Mouse (Mus musculus) mouse trophoblast stem cell (cell line): ENCODE results near the gene Ifitm3.
"Not testable (repeated sequence)": the region's sequence is repeated elsewhere in the genome, so short reads cannot be mapped to it uniquely, and the experiment has no call there.

Source experiments
- in situ Hi-C, 2 experiments: fragments of 300-500 bp; cut with MseI, MboI; formaldehyde crosslinking; loops; 2 replicates in 1 of 2; 3 replicates in 1 of 2; pipeline ENCODE4 v1.15.1; 2025

Ifitm3 gene

DNA sequence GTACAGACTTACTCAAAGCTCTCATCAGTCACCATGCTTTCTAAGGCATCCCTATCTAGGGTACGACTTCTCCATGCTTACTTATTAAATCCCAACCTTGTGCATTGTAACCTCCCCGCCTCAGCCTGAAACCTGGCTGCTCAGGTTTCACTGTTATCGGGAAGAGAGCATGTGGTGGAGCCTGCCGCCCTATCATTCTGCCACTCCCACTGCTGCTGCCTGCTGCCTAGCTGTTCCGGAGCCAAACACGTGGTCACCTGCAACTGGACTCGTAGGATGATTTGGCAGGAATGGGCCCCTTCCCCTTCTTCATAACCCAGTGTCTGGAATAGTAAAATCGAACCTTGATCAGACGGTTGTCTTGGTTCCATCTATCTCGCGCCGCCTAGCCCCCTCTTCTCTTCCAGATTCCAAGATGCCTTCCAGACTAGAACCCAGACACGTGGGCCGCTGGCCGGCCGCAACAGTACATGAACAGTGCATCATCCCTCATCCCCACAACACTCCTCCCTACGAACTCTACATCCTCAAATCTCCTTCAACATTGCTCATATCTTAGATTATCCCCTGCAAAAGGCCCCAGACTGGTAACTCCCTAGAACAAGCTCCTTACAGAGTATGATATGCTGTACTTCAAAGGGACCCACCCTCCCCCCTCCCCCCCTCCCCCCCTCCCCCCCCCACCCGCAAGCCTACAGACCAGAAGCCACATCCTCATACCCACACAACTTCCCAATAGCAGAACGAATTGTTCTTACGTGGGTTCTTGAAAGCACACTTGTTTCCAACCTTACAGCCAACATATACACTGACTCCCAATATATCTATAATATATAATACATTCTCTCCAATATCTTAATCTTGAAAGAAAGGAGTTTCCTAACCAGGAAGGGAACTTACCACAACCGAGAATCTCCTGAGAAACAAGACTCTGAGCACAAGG lies 27.8 kb upstream of the Ifitm3 start:
- in situ Hi-C loops: no loop called here

GRCm38 (mm10) chr7:141036624-141037023 lies 26.1 kb upstream of the Ifitm3 start:
- in situ Hi-C loops: not testable (repeated sequence)

DNA sequence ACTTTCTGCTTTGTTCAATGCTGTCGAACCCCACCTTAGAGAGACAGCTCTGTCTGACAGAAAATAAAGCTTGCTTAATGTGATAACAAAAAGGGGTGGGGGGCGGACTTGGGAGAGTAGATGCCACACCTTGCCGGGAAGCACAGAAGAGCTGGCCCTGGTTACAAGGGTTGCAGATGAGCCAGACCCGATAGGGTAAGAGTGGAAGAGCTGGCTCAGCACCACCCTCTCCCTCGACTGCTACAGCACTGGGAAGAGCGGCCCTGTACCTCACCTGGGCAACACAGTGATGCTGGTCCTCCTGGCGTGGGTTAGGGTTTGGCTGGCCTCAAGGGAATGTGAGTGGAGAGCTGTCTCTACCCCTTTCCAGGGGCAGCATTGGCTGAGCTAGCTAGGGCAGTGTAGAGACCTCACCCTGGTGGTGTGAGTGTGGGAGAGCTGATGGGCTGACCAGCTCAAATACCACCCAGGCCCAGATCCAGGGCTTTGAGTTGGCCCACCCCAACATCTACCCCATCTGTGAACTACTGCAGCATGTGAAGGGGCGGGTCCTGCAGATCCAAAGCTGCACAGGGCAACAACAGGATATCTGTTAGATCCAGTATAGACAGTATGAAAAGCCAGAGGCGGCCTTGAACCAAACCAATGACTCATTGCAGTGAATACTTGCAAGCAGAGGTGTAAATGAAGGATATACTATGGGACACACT lies 22.0 kb upstream of the Ifitm3 start:
- in situ Hi-C loops: no loop called here

DNA sequence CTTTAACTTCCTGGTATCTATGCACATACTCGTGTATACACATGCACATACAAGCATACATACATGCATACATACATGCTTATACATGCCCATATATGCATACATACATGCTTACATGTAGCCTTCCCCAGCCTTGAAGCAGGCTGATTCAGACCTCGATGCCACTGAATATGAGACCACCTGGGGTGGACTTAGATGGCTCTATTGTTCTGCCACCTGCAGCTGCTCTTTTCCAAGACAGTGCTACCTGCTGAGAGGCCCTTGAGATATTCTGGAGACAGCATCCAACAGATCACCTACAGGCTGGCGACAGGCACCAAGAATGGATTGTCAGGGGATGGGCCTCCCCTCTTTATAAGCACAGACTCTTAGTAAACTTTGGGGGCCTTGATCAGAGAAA lies 19.8 kb upstream of the Ifitm3 start:
- in situ Hi-C loops: no loop called here

- in situ Hi-C loops: no loop called here
These were observed 18.3 kb upstream of the Ifitm3 start, which contains the start of gene Gm17387 for GRCm38 (mm10) chr7:141028831-141029230. Gene Gm17387, plus strand, starts transcription at chr7:141029131.

DNA sequence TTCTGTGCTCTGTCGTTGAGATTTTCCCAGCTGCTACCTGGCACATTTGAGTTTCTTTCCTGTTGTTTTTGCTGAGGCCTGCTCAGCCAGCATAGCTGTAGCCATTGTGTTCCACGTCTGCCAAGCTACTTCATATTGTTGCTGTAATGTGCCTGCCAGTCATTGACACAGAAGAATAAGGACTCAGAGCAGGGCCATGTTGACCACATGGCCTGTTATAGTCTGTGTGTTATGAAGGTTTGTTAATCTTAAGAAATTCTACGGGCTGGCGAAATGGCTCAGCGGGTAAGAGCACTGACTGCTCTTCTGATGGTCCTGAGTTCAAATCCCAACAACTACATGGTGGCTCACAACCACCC lies 16.1 kb upstream of the Ifitm3 start:
- in situ Hi-C loops: no loop called here

GRCm38 (mm10) chr7:141026097-141026739 lies 15.6 kb upstream of the Ifitm3 start:
- in situ Hi-C loops: no loop called here

DNA sequence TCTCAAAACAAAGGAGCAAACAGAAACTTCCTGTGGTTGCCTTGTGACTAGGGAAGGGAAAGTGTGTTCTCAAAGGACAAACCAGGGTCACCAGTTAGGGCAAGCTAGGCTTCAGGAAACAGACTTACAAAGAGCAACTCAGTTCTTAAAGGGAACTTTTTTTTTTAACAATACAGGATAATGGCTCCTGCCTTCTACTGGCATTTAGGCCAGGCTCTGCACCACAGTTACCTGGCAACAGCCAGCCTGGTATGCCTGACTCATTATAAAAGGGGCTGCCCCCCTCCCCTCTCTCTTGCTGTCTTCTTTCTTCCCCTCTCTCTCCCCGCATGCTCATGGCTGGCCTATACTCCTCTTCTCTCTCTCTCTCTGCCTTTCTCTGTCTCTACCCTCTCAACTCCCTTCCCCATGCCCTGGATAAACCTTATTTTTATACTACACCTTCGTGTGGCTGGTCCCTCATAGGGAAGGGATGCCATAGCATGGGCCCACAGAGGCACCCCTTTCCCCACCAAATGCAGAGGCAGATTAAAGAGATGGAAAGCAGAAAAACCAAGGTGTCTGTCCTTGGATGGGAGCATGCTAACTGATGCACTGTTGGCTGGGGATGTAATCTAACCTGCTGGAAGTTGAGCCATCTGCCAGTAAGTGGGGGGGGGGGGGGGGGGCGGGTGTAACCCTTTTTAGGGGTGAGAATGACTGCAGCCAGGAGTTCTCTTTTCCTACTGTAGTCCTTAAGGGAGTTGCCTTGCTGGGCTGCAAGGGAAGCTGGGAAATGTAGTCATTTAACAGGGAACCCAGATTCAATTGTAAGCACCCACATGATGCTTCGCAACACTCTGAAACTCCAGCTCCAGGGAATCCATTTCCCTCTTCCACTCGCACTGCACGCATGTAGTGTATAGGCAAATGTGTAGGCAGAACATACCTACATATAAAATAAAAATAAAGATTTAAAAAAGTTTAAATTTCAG lies 14.6 kb upstream of the Ifitm3 start:
- in situ Hi-C loops: no loop called here

GRCm38 (mm10) chr7:141021489-141022449 lies 11.2 kb upstream of the Ifitm3 start:
- in situ Hi-C loops: no loop called here

DNA sequence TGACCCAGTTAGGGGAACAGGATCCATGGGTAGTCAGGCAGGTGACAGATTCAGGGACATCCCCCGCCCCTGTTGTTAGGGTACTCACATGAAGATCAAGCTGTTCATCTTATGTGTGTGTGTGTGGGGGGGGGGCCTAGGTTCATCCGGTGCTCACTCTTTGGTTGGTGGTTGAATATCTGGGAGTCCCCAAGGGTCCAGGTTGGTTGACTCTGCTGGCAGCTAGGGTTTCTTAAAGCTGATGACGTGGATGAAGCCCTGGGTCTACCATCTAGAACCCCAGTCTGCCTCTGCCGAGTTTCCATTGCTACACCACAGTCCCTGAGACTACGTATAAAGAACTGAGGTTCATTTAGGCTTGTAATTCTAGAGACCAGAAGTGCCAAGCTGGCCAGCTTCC lies 8.5 kb upstream of the Ifitm3 start:
- in situ Hi-C loops: no loop called here

DNA sequence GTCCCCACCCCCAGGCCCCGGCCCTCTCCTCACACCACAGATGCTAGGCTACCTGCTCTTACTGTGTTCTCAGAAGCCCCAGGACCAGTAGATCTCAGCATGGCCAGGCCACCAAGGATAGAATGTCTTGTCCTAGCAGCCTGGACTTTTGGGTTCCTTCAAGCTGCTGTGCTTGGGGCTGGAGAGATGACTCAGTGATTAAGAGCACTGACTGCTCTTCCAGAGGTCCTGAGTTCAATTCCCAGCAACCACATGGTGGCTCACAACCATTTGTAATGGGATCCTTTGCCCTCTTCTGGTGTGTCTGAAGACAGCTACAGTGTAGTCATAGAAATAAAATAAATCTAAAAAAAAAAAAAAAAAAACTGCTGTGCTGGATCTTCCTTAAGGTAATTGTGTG lies 7.3 kb upstream of the Ifitm3 start, which contains the start of gene Ifitm6:
Gene Ifitm6 (minus strand): TSS at position 101 of the 400 bp plus-strand sequence.
- in situ Hi-C loops: not testable (repeated sequence)

- in situ Hi-C loops: no loop called here
These were observed 6.4 kb upstream of the Ifitm3 start for GRCm38 (mm10) chr7:141016707-141017697.

DNA sequence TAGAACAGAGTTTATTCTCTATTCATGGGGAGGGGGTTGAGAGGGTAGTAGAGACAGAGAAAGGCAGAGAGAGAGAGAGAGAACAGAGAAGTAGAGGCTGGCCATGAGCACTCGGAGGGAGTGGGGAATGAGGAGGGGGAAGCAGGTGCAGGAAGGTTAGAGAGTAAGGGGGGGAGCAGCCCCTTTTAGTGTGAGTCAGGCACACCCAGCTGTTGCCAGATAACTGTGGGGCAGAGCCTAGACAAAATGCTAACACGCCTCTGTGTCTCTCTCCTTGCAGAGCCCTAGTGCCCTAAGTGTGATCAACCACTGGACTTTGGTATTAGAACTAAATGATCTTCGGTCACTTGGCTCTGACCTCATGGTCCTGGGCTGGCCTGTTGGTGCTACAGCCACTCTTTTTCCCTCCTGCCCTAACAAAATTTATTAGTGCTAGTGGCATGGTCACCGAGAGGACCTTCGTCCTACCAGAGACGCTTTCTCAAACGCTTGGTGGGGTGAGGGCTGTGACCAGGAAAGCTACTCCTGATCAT lies 734 bp upstream of the Ifitm3 start:
- in situ Hi-C loops: loop anchor here (5.0 kb wide), 1 partner anchor 36 kb away; no protein-coding TSS in a partner anchor

- in situ Hi-C loops: loop anchor here (5.0 kb wide), 1 partner anchor 38 kb away; no protein-coding TSS in a partner anchor
These were observed 905 bp downstream of the Ifitm3 start for GRCm38 (mm10) chr7:141009665-141010064.

- in situ Hi-C loops: no loop called here
These were observed 1.5 kb downstream of the Ifitm3 start for GRCm38 (mm10) chr7:141008938-141009660.

DNA sequence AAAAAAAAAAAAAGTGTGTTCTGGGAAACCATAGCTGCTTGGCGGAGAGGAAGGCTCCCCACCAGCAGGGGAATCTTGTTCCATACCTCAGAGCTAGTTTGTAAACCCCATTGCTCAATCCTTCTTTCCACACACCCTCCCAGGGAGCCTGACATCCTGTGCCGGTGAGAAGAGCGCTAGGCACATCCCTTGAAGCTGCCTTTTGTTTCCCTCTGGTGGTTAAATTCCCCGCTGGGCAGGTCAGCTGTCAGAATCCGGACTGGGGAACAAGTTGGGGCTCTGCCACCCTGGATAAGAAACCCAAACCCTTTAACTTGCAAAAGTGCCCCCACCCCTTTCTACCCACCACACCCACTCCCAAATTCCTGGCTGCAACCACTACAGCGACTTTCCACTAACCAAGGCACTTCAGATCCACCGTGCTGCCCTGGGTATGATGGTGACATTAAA lies 2.2 kb downstream of the Ifitm3 start:
- in situ Hi-C loops: no loop called here

GRCm38 (mm10) chr7:141006914-141007313 lies 3.7 kb downstream of the Ifitm3 start:
- in situ Hi-C loops: no loop called here
